Mouse (Mus musculus): ENCODE measurements around the gene Dpp9. TPM values are rescaled to one million over a fixed set of nuclear protein-coding genes. Genes with fewer than 3 reads are reported as not detected.
A peak's percentile ranks its signal among the peaks of the same experiment; 100 is the strongest.

Gene Dpp9
- polyA plus RNA-seq, 1 experiment = 60.2 TPM

DNA sequence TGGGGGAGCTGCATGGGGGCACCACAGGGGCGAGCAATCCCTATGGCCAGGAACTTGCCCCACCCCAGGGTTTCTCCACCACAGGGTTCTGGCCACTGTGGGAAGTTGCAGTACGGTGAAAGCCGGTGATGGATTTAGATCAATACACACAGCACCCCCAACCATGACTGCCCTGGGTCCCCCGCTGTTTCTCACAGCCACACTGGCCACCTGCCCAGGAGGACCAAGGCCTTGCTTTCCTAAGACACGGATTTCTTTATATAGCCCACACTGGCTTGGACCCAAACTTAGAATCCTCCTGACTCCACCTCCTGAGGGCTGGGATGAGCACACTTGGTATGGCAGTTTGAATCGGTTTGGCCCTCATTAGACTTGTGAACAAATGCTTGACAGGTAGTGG lies 27.4 kb downstream of the Dpp9 start:
- Histone ChIP-seq H3K4me3 (replicated peaks) (no peak overlapping the region), H3K36me3 (replicated peaks; ENCODE audit: low read length) (peaks cover 99% of the 10 kb centered on the region), H3K27me3 (replicated peaks) (no peaks in the 10 kb centered on the region), H3K9me3 (no peaks in the 10 kb centered on the region), H3K4me1 (no peaks in the 10 kb centered on the region)
- TF ChIP-seq GATA1 (IDR thresholded peaks at IDR 0.05; ENCODE audit: borderline replicate concordance, low read length) (no peak), FLI1 (IDR thresholded peaks at IDR 0.05; ENCODE audit: low read length) (no peak)

- Histone ChIP-seq H3K4me3 (replicated peaks) (peak overlapping the region; percentile 38), H3K27me3 (replicated peaks) (no peaks in the 10 kb centered on the region), H3K9me3 (no peaks in the 10 kb centered on the region), H3K4me1 (peaks cover 39% of the 10 kb centered on the region), H3K36me3 (replicated peaks; ENCODE audit: low read length) (peaks cover 76% of the 10 kb centered on the region)
- TF ChIP-seq FLI1 (IDR thresholded peaks at IDR 0.05; ENCODE audit: low read length) (no peak), GATA1 (IDR thresholded peaks at IDR 0.05; ENCODE audit: borderline replicate concordance, low read length) (no peak)
Observed at GRCm38 (mm10) chr17:56185281-56186141, 33.2 kb downstream of the Dpp9 start.

- Histone ChIP-seq H3K4me3 (replicated peaks) (peak within 1 kb of the TSS; percentile 100), H3K9me3 (no peaks in the 10 kb centered on the region), H3K4me1 (peaks cover 47% of the 10 kb centered on the region), H3K36me3 (replicated peaks; ENCODE audit: low read length) (peaks cover 76% of the 10 kb centered on the region), H3K27me3 (replicated peaks) (no peaks in the 10 kb centered on the region)
- TF ChIP-seq GATA1 (IDR thresholded peaks at IDR 0.05; ENCODE audit: borderline replicate concordance, low read length) (no peak), FLI1 (IDR thresholded peaks at IDR 0.05; ENCODE audit: low read length) (0 out of 2 replicates have a peak, but pooled peaks have one; percentile 51)
Observed at GRCm38 (mm10) chr17:56183658-56184103, 35.0 kb downstream of the Dpp9 start, which contains the start of gene Mydgf. Gene Mydgf, minus strand, starts transcription at chr17:56183920.

- peaks cover 74% of the 10 kb centered on the region for H3K36me3 ChIP-seq (replicated peaks; ENCODE audit: low read length)
- H3K27me3 ChIP-seq (replicated peaks) = no peaks in the 10 kb centered on the region
- H3K9me3 ChIP-seq = no peaks in the 10 kb centered on the region
- TF ChIP-seq FLI1 (IDR thresholded peaks at IDR 0.05; ENCODE audit: low read length) (no peak), GATA1 (IDR thresholded peaks at IDR 0.05; ENCODE audit: borderline replicate concordance, low read length) (no peak)
- H3K4me3 ChIP-seq (replicated peaks) = peak overlapping the region; percentile 100
- peaks cover 47% of the 10 kb centered on the region for H3K4me1 ChIP-seq
Observed at GRCm38 (mm10) chr17:56182975-56183657, 35.6 kb downstream of the Dpp9 start.

GRCm38 (mm10) chr17:56175416-56175815 lies 43.3 kb downstream of the Dpp9 start:
- H3K36me3 ChIP-seq (replicated peaks; ENCODE audit: low read length) = peaks cover 81% of the 10 kb centered on the region
- TF ChIP-seq FLI1 (IDR thresholded peaks at IDR 0.05; ENCODE audit: low read length) = no peak
- TF ChIP-seq GATA1 (IDR thresholded peaks at IDR 0.05; ENCODE audit: borderline replicate concordance, low read length) = no peak
- H3K4me3 ChIP-seq (replicated peaks) = no peak overlapping the region
- peaks cover 23% of the 10 kb centered on the region for H3K4me1 ChIP-seq
- no peaks in the 10 kb centered on the region for H3K9me3 ChIP-seq
- H3K27me3 ChIP-seq (replicated peaks) = peaks cover 3% of the 10 kb centered on the region

- H3K4me3 ChIP-seq (replicated peaks) = no peak overlapping the region
- TF ChIP-seq FLI1 (IDR thresholded peaks at IDR 0.05; ENCODE audit: low read length) (no peak), GATA1 (IDR thresholded peaks at IDR 0.05; ENCODE audit: borderline replicate concordance, low read length) (no peak)
- H3K4me1 ChIP-seq = peaks cover 24% of the 10 kb centered on the region
- H3K27me3 ChIP-seq (replicated peaks) = peaks cover 3% of the 10 kb centered on the region
- H3K9me3 ChIP-seq = no peaks in the 10 kb centered on the region
- peaks cover 62% of the 10 kb centered on the region for H3K36me3 ChIP-seq (replicated peaks; ENCODE audit: low read length)
Observed at GRCm38 (mm10) chr17:56173401-56174046, 45.2 kb downstream of the Dpp9 start.

DNA sequence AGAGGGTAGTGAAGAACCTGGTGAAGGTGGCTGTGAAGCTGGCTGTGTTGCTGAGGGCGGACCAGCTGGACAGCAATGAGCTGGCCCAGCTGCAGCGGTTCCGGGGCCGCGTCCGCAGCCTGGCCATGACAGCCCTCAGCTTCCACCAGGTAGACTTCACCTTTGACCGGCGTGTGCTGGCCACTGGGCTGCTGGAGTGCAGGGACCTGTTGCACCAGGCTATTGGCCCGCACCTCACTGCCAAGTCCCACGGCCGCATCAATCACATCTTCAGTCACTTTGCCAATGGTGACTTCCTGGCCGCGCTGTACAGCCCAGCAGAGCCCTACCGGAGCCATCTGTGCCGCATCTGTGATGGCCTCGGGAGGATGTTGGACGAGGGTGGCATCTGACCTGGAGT lies 46.8 kb downstream of the Dpp9 start:
- TF ChIP-seq GATA1 (IDR thresholded peaks at IDR 0.05; ENCODE audit: borderline replicate concordance, low read length) (no peak), FLI1 (IDR thresholded peaks at IDR 0.05; ENCODE audit: low read length) (no peak)
- Histone ChIP-seq H3K4me3 (replicated peaks) (no peak overlapping the region), H3K4me1 (peaks cover 35% of the 10 kb centered on the region), H3K36me3 (replicated peaks; ENCODE audit: low read length) (peaks cover 47% of the 10 kb centered on the region), H3K27me3 (replicated peaks) (peaks cover 5% of the 10 kb centered on the region), H3K9me3 (no peaks in the 10 kb centered on the region)

DNA sequence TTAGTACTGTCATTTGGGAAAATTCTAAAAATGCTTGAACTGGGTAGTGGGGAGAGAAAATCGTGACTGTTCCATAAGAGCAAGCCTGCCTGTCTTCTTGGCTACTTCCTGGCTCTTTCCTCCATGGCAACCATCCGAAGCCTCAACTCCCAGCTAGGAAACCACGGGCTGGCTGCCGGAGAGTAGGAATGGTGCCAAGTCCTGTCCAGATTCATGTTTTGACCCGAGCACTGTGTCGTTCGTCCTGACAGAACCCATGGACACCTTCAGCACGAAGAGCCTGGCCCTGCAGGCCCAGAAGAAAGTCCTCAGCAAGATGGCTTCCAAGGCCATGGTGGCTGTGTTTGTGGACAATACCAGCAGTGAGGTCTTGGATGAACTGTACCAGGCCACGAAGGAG lies 47.2 kb downstream of the Dpp9 start:
- Histone ChIP-seq H3K27me3 (replicated peaks) (peaks cover 5% of the 10 kb centered on the region), H3K9me3 (no peaks in the 10 kb centered on the region), H3K4me3 (replicated peaks) (no peak overlapping the region), H3K4me1 (peaks cover 31% of the 10 kb centered on the region), H3K36me3 (replicated peaks; ENCODE audit: low read length) (peaks cover 43% of the 10 kb centered on the region)
- TF ChIP-seq GATA1 (IDR thresholded peaks at IDR 0.05; ENCODE audit: borderline replicate concordance, low read length) (no peak), FLI1 (IDR thresholded peaks at IDR 0.05; ENCODE audit: low read length) (no peak)

- TF ChIP-seq FLI1 (IDR thresholded peaks at IDR 0.05; ENCODE audit: low read length) (no peak), GATA1 (IDR thresholded peaks at IDR 0.05; ENCODE audit: borderline replicate concordance, low read length) (no peak)
- H3K36me3 ChIP-seq (replicated peaks; ENCODE audit: low read length) = peaks cover 38% of the 10 kb centered on the region
- no peaks in the 10 kb centered on the region for H3K9me3 ChIP-seq
- H3K4me1 ChIP-seq = peaks cover 26% of the 10 kb centered on the region
- H3K27me3 ChIP-seq (replicated peaks) = peaks cover 5% of the 10 kb centered on the region
- H3K4me3 ChIP-seq (replicated peaks) = no peak overlapping the region
Observed at GRCm38 (mm10) chr17:56170636-56171035, 48.1 kb downstream of the Dpp9 start.

Data from megakaryocyte, embryonic 14.5 days (primary cell).